Mouse (Mus musculus): Measurements from ENCODE around the gene Cacng7. TPM values are rescaled to one million over a fixed set of nuclear protein-coding genes. Genes with fewer than 3 reads are reported as not detected.
"Not testable (repeated sequence)": the region's sequence is repeated elsewhere in the genome, so short reads cannot be mapped to it uniquely, and the experiment has no call there.

The Cacng7 gene
- polyA plus RNA-seq, 1 experiment from 2014 or later: 0.27 TPM

DNA sequence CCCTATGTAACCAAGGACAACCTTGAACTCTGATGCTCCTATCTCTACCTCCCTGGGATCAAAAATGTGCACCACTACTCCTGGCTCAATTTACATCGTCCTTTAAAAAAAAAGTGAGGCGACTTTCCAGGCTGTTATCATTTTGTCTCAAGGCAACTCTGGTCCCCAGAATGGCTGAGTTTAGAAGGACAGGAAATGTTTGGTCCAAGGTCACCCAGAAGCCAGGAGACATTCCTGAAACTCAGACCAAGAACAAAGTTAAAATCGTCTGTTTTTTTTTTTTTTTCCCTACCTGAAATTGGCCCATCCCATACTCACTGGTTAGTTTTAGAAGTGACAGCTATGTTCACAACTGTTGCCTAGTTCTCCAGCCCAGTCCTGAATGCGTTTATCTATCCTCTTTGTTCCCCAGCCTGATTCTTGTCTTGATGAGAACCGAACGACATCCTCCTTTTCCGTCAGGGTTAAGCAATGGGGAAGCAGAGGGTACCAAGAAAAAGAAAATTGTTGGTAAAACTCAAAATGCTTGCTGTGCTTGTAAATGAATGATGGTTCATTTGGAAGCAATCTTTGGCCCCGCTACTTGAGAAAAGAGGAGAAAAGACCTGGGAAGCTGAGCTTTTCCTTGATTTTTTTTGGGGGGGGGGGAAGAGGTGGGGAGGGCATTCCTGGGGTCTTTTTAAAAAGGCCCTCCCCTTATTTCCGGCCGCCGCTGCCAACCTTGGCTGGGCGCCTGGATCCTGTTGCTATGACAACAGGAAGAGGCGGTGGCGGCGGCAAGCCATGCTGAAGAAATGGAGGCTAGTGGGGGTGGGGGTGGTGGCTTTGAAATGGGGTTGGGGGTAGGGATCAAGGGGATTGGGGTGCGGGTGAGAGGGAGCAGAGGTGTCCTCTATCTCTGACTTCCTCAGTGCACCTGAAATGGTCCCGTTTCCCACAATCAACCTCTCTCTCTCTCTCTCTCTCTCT lies 57.0 kb downstream of the Cacng7 start:
- DNase-seq (ENCODE audit: low spot score): no peak

DNA sequence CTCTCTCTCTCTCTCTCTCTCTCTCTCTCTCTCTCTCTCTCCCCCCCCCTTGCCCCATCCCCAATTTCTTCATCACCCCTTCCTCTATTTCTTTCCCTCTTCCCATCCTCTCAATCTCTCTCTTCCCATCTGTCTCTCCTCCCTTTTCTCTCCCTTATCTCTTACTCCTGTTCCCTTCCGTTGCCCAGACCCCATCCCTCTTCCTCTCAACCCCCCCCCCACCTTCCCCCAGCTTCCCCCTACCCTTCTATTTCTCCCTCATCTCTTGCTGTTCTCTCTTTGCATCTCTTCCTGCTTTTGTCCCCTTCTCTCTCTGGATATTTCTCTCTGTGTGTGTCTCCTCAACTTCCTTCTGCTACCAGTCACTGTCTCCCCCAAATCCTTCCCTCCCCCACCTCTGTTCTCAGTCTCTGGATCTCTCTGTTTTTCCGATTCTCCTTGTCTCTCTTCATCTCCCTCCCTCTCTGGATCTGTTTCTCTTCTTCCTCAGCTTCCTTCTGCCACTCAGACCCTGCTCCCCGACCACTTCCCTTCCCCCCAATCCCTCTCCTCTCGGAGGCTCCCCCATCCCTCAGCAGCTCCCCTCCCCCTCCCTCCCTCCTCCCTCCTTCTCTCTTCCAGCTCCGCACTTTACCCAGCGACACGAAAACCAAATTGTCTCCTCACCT lies 57.8 kb downstream of the Cacng7 start, which contains the start of gene Cacng8:
Gene Cacng8 (plus strand): TSS at position 271 of the 668 bp plus-strand sequence.
- DNase-seq (ENCODE audit: low spot score): no peak

DNA sequence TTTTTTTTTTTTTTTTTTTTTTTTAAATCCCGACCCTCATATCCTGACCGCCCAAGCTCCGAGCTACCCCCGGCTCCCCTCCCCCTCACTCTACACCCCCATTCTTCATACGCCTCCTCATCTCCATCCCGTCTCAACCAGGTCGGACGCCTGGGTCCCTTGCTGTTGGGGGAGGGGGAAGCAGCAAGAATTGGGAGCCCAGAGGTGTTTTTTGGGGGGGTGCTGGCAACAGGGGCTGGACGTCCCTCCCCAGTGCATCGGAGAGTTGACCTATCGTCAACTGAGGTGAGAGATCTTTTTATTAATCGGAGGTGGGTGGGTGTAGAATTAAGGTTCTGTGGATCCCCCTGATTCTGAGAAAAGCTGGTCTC lies 58.3 kb downstream of the Cacng7 start:
- DNase-seq (ENCODE audit: low spot score): no peak

DNA sequence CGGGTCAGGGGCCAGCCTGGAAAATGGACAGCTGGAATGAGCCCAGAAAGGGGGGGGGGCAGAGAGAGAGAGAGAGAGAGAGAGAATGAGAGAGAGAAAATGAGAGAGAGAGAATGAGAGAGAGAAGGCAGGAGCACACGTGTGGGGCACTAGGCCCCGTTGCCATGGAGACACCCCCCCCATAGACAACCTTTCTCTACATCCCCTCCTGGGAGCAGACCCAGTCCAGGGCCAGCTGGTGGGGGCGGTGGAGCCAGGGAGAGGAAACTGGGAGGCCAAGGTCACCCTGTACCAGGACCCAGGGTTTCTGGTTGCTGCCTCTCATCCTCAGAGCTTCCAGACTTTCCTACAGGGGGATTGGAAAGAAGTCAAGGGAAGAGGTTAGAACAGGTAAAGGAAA lies 59.1 kb downstream of the Cacng7 start:
- DNase-seq (ENCODE audit: low spot score): no peak

DNA sequence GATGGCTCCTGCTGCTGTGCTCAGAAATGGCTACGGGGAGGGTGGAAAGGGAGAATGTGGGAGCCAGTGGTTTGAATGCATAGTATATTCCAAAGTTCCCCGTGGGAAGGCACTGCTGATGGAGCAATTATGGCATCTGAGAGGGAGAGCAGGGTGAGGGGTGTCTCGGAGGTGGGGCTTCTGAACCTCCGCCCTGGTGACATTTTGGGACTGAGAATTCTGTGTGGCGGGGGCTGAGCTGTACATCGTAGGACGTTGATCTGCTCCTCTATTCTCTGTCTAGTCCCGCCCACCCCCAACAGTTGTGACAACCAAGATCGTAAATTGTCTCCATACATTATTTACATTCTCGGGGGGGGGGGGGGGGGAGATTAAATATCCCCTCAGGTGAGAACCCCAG lies 64.6 kb downstream of the Cacng7 start:
- DNase-seq (ENCODE audit: low spot score): no peak

DNA sequence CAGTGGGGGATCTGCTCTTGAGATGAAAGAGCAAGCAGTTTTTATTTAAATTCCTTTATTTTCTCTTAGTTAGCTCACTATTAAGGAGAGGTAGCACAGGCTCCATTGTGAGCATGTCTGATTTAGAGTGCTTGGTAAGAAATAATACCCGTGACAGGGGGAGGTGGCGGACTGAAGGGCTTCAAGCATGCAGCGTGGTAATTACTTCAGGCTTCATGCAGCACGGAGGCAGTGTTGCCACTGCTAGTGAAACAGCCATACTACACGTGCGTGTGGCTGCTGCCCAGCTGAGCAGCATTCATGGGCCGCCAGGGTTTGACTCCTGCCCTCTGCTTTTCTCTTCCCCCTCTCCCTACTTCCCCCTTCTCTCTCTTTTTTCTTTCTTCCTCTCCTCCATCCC lies 65.0 kb downstream of the Cacng7 start:
- no peak for DNase-seq (ENCODE audit: low spot score)

DNA sequence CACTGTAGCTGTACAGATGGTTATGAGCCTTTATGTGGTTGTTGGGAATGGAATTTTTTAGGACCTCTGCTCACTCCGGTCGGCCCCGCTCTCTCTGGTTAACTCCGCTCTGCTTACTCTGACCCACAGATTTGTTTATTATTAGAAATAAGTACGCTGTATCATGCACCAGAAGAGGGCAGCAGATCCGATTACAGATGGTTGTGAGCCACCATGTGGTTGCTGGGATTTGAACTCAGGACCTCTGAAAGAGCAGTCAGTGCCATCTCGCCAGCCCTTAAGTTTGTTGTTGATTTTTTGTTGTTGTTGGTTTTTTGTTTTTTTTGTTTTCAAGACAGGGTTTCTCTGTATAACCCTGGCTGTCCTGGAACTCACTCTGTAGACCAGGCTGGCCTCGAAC lies 65.6 kb downstream of the Cacng7 start:
- not testable (repeated sequence) for DNase-seq (ENCODE audit: low spot score)

DNA sequence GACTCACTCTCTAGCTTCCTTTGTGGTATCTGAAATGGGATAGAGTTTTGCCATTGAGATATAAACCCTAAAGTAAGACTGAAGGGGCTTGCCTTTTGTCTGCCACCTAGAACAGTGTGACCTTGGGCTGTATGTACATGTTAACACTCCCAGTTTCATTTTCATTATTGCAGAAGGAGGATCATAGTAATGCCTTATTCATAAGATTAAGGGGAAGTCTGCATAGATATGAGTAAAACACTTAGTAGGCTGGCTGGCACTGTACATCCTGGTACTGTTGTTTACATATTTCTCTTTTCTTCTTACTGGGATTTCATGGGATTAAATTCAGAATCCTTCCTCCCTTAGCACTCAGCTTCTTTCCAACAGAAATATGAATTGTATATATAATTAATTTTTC lies 67.2 kb downstream of the Cacng7 start:
- DNase-seq (ENCODE audit: low spot score): no peak

DNA sequence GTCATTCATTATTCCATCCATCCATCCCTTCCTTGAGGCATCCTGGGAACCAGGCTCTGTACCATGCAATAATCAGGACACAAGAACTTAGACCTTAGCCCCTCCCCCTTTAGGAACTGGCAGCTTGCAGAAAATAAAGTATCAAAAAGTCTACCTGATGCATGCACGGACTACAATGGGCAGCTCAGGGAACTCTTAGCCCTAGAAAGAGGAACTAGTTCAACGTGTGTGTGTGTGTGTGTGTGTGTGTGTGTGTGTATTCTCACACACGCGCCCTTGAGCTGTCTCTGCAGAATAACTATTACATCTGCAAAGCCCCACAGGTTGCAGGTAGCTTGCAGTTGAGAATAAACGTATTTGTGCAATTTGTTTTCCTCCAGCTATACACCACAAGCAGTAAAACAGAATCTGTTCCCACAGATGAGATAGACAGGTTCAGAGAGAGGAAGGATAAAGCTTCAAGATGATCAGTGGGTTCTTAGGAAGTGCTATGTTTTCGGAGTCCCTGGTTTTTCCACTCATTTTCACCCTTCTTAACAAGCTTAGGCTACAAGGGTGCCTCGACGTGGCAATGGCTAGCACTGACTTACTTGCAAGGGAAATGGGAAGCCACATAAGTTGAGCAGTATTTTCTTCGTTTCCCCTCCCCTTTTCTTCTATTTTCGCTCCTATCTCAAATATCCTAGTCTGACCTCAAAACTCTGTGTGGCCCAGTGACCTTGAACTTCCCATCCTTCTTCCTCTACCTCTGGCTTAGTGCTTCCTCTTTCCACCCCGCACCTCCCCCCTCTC lies 77.2 kb downstream of the Cacng7 start:
- no peak for DNase-seq (ENCODE audit: low spot score)

DNA sequence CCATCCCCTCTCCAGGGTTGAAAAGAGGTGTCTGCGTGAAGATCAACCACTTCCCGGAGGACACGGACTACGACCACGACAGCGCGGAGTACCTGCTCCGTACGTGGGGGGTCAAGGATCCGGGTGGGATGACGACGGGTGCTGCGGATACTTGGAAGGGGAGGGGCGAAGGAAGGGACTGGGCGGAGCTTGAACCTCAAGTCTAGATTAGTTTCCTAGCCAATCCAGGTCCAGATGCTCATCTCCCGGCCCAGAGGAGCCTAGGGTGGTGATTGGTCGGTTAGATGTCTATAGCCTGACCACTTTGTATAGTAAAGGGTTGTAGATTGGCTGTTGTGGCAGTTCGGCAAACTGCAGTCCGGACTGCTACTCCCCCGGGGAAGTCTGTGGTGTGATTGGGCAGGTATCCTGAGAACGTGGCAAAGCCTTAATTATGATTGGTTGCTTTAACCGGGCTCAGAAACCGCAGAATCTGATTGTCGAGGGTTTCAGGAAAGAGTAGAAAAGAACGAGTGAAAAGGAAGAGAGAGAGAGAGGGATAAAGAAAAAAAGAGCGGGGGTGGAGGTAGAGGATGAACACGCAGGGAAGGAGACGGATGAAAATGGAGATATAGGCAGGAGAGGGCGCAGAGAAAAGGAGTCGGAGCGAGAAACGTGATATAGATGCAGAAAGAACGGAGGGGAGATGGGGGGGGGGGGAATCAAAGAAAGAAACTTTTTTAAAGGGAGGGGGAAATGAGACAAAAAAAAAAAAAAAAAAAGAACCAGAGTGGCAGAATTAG lies 78.6 kb downstream of the Cacng7 start:
- DNase-seq (ENCODE audit: low spot score): no peak

DNA sequence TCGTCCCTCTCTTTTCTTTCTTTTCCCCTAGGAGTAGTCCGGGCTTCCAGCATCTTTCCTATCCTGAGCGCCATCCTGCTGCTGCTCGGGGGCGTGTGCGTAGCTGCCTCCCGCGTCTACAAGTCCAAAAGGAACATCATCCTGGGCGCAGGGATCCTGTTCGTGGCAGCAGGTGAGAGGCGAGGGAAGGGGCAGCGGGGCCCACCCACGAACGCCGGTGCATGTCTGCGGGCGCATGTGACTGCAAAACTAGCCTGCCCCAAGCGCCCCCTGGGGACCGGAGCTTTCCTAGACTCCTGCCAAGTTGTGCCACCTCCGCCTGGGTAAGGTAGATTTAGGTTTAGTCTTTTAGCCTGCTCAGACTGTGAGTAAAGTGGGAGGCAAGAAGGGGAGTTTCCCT lies 79.3 kb downstream of the Cacng7 start:
- DNase-seq (ENCODE audit: low spot score): no peak

DNA sequence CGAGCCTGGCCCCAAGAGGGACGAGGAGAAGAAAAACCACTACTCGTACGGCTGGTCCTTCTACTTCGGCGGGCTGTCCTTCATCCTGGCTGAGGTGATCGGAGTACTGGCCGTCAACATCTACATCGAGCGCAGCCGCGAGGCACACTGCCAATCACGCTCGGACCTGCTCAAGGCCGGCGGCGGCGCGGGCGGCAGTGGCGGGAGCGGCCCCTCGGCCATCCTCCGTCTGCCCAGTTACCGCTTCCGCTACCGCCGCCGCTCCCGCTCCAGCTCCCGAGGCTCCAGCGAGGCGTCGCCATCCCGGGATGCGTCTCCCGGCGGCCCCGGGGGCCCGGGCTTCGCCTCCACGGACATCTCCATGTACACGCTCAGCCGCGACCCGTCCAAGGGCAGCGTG lies 82.1 kb downstream of the Cacng7 start:
- no peak for DNase-seq (ENCODE audit: low spot score)

DNA sequence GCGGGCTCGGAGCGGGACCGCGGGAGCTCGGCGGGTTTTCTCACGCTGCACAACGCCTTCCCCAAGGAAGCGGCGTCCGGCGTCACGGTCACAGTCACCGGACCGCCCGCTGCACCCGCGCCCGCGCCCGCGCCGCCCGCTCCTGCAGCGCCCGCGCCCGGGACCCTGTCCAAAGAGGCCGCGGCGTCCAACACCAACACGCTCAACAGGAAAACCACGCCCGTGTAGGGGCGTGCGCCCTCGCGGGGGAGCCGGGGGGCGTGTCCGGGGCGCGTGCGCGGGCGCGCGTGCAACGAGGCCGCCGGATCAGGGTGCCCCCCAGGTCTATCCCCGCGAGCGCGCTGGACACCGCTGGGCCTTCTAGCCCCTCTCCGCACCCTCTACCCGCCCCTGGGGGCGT lies 82.6 kb downstream of the Cacng7 start:
- DNase-seq (ENCODE audit: low spot score): no peak

Small RNA genes within 50 kb of the gene (microRNA-seq; reads per million reads assigned to microRNA genes)
- 3.3 reads per million for gene Gm23450 (ENCODE audit: borderline number of aligned reads)

Other genes with a start within 250 kb of the Cacng7 start
- gene AU018091, start 163.8 kb upstream of the Cacng7 start, polyA plus RNA-seq (2015; fragmentation: Nextera tagmentation; extraction: Ambion mirVana): not detected in 2 replicates
- gene Nlrp12, start 83.2 kb upstream of the Cacng7 start, polyA plus RNA-seq (2015; fragmentation: Nextera tagmentation; extraction: Ambion mirVana): 0.03 TPM in 1 of 2 replicates, not detected in the other
- gene Myadm, start 43.9 kb upstream of the Cacng7 start, polyA plus RNA-seq (2015; fragmentation: Nextera tagmentation; extraction: Ambion mirVana): 11.6 and 12.1 TPM in 2 replicates
- gene Prkcg, start 43.8 kb upstream of the Cacng7 start, polyA plus RNA-seq (2015; fragmentation: Nextera tagmentation; extraction: Ambion mirVana): 0.59 TPM in 1 of 2 replicates, not detected in the other
- gene Cacng8, start 57.7 kb downstream of the Cacng7 start, polyA plus RNA-seq (2015; fragmentation: Nextera tagmentation; extraction: Ambion mirVana): 0.35 and 0.73 TPM in 2 replicates
- gene Cacng6, start 91.2 kb downstream of the Cacng7 start, polyA plus RNA-seq (2015; fragmentation: Nextera tagmentation; extraction: Ambion mirVana): 0.13 and 0.26 TPM in 2 replicates
- gene Tarm1, start 169.7 kb downstream of the Cacng7 start, polyA plus RNA-seq (2015; fragmentation: Nextera tagmentation; extraction: Ambion mirVana): 0.21 and 0.39 TPM in 2 replicates

All from thymus, postnatal 0 days (tissue).